Mouse (Mus musculus) frontal cortex, postnatal 36 days (tissue): ENCODE data around the gene Epb42.
A peak's percentile ranks its signal among the peaks of the same experiment; 100 is the strongest.
"Not testable (repeated sequence)": the region's sequence is repeated elsewhere in the genome, so short reads cannot be mapped to it uniquely, and the experiment has no call there.

ENCODE experiments used
- DNase-seq, 2 experiments: peaks; one replicate each; pipeline ENCODE4 v3.0.0; 2022; ENCODE audit warnings: low spot score in 2 of 2

Gene Epb42

DNA sequence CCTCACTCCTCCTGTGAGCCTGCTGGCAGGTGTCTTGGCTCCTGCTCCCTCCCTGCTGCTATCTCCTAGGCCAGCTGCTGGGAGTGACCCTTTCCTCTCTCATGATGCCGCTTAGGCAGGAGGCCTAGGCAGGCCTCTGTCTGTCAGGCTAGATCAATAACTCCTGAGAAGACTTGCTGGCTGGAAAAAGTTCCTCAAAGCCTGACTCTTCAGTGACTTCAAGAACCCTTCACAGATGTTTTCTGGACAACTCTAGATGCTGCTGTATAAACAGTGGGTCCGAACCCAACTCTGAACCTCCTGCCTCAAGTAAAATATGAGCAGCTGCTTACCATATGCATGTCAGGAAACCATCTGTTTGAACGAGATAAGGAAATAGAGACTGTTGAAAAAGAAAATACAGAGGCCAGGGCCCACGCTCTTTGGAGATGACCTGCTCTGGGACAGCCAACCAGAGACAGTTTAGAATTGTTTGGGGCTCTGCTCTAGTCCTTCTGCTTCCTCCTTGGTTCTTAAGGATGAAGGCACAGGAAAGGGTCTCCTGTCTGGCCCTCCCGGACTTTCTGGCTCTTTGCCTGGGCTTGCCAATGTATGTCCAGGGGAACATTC, at the start of gene Epb42:
Epb42 (minus strand) TSS at position 340 of the 609 bp plus-strand sequence.
- DNase-seq = no peak

DNA sequence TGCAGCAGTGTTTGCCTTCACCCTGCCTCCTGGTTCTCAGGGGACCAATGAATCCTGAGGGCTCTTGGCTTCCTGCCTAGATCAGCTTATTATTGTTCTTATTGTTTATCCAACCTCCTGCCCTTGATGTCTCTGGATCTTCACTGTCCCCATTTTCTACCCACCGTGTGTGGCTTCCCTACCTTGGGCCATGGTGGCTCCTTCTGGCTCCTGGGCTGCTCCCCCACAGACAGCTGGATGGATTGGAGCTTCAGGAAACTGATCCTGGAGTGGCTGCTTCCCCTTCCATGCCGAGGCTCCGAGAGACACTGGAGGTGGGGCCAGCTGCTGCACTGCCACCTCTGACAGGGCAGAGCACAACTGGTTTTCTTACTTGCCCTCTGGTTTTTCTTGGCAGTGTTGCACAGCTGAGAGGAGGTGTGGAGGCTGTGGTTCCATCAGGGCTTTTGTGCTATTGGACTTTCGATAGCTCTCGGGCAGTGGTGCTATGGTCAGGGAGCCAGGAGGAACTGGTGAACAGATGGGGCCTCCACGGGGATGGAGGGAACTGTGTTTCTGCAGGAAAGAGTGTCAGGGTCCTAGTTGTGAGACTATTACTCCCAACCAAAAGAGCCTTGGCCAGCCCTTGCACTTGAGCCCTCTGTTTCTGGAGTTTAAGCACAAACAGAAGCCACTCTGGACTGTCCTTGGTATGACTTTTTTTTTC, 48.8 kb upstream of the Epb42 start, which contains the start of gene Tgm5:
Tgm5 (minus strand) TSS at position 362 of the 706 bp plus-strand sequence.
- no peak for DNase-seq

DNA sequence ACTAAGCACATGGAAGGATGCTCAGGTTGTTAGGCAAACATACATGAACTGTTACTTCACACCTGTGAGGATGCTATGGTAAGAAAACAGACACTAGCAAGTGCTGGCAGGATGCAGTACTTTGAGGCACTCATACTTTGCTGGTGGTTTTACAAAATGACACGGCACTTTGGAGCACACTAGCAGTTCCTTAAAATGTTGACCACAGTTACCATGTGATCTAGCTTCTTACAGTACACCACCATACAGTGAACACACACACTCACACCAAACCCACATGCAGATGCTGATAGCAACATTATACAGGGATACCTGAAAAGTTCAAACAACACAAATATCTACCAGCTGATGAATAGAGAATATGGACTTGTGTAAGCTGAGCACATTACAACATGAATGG, 45.8 kb upstream of the Epb42 start:
- no peak for DNase-seq

DNA sequence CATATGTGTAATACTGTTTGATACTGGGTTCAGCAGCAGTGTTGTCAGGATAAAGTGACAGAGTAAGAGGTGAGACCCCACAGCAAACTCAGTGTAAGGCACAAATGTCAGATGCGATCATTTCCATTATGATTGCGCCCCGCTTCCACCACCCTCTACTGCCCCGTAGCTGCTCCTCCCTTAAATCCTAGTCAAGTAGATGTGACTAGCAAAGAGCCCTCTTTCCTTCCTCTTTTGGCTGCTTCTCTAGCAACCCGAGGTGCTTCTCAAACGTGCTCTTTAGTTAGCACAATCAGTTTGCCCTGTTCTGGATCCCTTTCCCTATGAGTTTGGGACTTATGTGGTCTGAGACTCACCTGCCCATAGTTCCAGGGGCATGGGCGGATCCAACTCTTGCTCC, 37.9 kb upstream of the Epb42 start:
- no peak for DNase-seq

DNA sequence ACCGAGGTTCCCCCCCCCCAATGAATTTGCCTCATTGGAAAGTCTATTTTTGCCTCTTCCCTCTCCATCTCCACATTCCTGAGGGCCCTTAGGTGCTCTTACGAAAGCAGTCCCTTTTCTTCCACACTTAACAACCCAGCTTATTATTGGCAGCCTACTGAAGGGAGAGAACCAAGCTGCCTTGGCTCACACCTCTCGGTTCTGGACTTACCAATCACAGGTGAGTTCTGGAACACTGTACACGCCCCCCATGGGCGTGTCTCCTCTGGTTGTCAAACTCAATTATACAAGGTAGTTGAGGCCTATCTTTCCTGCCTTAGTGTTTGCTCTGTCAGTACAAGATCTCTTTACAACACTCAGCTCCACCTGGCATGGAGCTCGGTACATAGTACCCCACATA, 35.0 kb upstream of the Epb42 start:
- no peak for DNase-seq

DNA sequence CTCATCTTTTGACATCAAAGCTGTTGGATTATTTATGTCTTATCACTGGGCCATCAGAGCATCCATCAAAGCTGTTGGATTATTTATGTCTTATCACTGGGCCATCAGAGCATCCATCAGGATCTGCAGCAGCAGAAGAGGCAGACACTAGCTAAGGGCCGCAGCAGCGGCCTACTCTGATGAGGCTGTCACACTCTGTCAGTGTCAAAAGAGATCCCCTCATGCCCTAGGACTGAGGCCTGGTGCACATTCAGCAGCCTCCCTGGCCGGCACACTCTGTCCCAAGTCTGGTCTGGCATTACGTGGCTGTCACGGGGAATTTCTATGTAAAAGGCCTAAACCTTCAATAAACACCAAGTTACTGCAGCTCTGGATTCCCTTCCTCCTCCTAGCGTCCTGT, 32.6 kb upstream of the Epb42 start:
- DNase-seq = no peak

DNA sequence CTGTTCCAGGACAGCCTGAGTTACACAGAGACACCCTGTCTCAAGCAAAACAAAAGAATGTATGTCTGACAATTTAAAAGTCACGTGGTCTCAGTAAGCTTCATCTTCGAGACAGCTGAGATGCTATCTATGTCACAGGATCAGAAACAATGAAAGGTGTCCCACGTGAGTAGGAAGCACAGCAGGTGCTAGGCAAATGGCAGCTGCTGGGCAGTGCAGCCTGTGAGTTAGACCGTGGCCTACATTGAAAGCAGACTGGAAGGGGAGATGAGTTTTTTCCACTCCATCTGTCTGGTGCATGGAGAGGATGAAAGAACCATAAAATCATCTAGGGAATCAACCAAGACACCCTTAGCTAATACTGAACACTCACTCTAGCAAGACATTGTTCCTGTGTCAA, 30.2 kb upstream of the Epb42 start:
- no peak for DNase-seq

DNA sequence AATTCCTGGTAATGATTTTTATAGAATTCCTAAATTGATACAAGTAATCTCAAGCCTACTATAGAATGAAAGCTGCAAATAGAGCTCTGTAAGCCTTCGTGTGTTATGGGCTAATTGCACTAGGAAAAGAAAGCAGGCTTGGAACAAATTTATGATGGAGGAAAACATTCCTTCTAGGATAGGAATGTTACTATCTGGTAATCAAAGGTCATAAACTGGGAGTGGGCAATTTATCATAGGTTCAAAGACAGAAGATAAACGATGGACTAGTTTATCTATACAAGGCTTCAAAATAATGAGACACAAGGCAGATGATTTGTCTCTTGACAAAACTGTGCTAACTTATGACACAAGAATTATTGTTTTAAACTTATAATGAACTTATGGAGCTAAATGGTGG, 24.4 kb upstream of the Epb42 start:
- DNase-seq = no peak

DNA sequence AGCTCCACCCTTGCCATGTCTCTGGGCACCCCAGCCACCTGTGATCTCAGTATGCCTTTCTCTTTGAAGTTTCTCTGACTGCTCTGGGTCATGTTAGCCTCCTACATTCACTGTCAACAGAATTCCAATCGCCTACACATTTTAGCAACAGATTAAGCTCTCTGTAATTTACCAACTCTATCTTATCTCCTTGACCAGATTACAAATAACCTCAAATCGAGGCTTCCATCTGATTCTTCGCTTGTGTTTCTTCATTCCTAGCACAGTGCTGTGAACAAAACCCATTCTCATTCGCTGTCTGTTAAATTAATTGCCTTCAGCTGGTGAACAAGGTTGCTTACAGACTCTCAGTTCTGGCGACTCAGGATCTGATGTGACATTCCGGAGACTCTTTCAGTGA, 21.1 kb upstream of the Epb42 start:
- DNase-seq = no peak

DNA sequence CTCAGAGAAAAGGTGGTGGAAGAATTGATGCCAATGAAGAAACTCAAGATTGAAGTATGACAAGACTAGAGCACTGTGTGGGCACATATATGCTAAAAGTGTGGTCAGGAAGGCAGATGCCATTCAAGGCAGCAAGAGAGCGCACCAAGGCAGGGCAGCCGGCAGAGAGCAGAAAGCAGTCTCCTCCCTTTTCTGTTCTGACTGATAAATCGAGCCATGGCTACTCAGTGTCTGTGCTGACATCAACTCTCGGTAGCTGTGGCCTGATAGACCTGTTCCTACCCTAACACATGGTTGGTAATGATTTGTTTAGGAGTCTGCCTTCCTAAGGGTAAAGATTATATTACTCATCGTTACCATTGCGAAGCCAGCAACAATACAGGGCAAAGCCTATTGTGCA, 19.0 kb upstream of the Epb42 start:
- DNase-seq = no peak

DNA sequence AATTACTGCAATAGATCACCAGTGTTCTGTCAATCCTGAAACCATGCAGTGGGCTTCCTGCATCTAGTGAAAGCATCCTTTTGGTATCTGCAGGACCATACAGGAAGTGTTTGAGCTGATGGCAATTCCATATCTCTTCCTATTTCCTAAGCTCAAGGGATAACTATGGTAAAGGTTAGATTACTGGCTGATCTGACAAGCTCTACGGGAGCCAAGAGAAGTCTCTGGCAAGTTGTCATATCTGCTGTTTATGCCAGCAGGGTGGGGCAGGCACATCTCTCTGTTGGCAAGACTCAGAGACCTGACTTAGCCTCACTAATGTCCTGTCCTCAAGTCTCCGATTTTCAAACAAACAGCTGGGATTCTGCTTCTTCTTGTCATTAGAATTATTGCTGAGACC, 17.2 kb upstream of the Epb42 start:
- DNase-seq = no peak

DNA sequence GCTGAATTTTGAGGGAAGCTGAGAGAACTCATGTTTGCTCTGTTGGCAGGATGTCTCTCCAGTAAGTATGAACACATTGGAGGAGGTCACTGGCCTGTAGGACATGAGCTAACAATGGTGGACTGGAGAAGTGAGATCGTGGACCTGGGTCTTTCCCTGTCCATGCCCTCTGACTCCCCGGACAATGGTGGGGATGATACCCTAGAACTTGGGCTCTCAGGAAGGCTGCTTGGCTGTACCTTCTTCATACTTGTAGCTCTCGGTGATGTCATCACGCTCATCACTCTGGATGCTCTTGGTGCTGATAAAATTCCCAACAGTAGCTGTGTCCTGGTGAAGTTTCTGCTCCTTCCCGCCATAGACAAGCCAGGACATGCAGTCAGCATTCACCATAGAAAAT, 15.3 kb upstream of the Epb42 start:
- no peak for DNase-seq

DNA sequence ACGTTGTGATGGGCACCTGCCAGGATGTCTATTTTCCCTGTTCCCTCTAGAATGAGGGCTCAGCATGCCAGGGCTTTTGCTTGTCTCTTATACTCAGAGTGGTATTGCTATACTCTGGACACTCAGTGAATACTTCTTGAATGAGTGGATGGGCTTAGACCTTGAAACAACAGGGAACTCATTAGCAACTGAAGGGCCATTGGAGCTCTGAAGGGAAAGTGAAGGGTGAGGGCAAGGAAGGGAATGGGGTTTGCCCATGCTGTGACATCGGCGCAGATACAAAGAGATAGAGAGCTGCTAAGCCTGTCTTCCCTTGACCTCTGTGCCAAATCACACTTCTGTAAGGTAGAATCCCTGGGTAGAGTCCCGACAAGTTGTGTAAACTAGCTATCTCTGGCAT, 8.8 kb upstream of the Epb42 start:
- no peak for DNase-seq

DNA sequence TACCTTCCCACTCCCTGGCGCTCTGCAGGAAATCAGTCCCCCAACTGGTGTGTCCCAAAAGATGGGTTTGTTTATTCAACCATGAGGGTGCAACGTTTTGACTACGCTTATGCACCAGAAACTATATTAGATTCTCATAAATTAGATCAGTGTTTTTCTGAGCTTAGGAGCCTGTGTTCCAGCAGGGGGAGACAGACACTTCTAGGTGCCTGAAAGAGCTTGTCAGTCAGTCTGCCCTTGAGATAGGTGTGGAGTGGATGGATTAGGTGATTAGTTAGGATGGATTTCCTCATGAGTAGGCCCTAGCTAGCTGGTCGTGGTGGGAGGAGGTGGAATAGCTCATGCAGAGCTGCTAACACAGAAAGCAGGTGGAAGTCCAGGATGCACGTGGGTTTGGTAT, 4.2 kb upstream of the Epb42 start:
- DNase-seq = peak; percentile 13 to 57

DNA sequence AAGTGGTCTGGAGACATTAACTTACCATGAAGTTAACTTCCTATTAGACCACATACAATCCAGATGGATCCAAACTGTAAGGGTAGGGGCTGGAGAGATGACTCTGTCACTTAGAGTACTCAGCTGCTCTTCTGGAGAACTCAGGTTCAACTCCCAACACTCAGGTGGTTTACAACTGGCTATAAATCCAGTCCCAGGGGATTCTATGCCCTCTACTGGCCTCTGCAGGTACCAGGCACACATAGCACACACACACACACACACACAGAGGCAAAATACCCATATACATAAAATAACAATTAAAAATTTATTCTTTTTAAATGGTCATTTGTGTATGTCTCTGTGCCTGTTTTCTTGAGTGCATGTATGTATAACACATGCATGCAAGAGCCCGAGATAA, 2.5 kb upstream of the Epb42 start:
- no peak for DNase-seq

DNA sequence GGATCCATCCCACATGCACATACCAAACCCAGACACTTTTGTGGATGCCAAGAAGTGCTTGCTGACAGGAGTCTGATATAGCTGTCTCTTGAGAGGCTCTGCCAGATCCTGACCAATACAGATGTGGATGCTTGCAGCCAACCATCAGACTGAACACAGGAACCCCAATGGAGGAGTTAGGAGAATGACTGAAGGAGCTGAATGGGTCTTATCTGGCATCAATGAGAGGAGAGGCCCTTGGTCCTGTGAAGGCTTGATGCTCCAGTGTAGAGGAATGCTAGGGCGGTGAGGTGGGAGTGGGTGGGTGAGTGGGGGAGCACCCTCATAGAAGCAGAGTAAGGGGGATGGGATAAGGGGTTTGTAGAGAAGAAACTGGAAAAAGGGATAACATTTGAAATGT, 2.0 kb upstream of the Epb42 start:
- DNase-seq = not testable (repeated sequence)

DNA sequence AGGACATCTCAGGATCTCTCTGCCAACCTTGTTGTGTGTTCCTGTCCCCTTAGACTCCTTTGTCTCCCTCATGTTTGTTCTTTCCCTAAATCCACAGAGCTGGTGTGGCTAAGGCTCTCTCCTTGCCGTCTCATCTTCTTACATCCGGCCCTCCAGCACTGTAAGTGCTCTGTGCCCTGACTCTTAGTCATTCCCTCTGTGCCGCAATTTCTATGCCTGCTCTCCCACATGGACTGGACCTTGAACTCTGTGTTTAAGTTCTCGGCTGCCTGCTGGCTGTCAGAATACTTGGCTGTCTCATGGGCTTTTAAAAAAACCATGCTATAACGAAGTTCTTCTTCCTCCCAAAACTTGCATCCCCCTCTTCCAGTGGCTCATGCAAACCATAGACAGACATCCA, 14.0 kb downstream of the Epb42 start:
- DNase-seq = no peak

DNA sequence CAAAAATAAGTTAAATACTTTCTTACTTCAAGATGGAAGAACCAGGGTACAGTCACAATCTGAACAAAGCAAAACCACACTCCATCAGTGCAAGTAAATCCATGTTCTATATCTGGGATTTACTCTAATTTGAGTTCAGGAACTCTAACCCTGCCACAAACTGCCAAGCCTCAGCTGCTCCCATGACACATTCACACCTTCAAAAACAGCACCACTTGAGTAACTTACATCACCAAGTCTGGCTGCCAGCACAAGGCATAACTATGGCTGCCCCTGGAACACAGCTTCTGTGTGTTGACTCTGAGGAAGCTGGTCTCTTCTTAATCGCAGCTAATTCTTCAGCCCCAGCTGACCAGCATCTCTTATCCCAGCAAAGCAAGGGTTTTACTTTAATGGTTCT, 19.7 kb downstream of the Epb42 start:
- no peak for DNase-seq

DNA sequence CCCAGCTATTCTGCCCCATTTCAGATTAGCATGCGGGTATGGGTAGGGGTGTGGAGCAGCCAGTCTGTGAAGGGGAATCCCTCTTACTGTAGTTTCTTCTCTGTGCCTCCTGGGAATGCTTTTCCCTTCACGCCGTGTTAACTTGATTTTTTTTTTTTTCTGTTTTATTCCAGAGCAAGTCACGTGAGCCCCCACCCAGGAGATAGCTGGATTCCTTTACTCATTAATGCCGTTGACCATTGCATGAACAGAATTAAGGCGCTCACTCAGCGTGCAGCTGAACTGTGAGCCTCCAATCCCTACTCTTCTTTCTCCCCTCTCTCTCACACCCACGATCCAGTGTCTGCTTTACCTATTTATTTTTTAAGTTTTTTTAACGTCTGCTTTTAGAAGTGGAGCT, 20.6 kb downstream of the Epb42 start:
- no peak for DNase-seq

DNA sequence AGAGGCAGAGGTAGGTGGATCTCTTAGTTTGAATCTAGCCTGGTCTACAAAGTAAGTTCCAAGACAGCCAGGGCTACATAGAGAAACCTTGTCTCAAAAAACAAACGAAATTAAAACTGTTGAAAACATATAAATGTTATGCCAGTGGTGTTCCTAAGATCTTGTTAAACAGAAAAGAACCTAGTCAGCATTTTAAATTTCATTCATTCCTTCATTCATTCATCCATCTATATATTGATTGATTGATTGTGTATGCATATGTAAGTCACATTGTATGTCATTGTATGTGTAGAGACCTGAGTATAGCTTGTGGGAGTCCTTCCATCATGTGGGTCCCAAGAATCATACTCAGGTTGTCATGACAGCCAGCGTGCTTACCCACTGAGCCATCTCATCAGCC, 21.4 kb downstream of the Epb42 start:
- no peak for DNase-seq

DNA sequence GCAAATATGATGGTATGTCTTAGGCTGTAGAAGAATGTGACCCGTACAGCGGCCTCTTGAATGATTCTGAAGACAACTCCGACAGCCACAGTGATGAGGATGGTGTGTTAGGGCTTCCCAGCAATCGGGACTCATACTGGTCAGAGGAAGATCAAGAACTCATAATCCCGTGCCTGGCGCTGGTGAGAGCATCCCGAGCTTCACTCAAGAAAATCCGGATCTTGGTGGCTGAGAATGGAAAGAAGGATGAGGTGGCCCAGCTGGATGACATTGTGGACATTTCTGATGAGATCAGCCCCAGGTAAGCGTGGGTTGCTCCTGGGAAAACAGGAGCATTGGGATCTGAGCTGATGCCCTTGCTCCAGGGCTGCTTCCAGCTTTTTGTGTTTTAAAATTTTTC, 24.2 kb downstream of the Epb42 start:
- no peak for DNase-seq

DNA sequence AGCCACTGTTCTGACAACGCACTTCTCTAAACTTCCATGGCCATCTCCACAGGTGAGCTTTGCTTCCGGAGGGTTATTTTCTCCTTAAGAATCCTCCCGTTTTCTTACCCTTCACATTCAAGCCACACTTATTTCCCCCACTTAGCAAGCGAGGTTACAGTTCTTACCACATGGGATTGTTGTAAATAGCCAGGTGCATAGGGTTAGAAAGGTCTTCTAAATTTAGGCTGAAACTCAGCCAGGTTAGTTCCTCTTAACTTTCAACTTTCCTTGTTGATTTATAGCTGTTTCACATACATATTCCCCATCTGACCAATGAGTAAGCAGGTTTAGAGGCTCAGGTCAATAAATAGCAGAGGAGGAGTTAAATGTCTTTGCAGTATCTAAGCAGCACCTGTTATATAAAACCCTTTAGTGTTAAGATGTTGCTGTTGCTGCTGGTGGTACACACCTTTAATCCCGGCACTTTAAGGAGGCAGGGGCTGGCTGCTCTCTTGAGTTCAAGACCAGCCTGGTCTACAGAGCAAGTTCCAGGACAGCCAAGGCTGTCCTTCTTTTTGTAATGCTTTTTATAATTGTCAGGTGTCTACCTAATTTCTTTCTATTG, 27.7 kb downstream of the Epb42 start:
- no peak for DNase-seq

DNA sequence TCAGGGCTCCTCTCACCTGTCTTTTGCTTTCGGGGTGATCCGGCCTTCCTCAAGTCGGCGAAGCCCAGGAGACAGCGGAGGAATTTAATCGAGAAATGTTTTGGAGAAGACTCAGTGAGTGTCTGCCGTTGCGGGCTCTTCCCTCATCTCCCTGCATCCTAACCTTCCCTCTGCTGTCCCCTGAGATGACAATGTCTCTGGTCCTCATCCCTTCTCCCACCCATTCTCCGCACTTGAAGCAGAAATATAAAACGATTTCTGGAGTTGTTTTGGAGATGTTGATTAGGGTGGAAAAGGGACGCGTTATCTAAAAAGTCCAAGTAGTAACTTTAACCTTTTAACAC, 28.2 kb downstream of the Epb42 start:
- no peak for DNase-seq
